Mouse (Mus musculus) G1E-ER4 (cell line): Measurements from ENCODE around the gene Hadhb. TPM values are rescaled to one million over a fixed set of nuclear protein-coding genes. Genes with fewer than 3 reads are reported as not detected.

Experiments used
- GATA1 ChIP-seq: IDR thresholded peaks from one replicate; pipeline ENCODE4 v1.8.0; 2012; ENCODE audit warnings: low read length, inconsistent platforms
- polyA plus RNA-seq: library from polyadenylated mRNA; stranded (reverse); fragments of >175 nt; gene quantifications from 2 replicates; pipeline ENCODE4 v1.2.3, GENCODE M21; 2012

Hadhb gene
- polyA plus RNA-seq = 6.8 and 66.0 TPM in 2 replicates

DNA sequence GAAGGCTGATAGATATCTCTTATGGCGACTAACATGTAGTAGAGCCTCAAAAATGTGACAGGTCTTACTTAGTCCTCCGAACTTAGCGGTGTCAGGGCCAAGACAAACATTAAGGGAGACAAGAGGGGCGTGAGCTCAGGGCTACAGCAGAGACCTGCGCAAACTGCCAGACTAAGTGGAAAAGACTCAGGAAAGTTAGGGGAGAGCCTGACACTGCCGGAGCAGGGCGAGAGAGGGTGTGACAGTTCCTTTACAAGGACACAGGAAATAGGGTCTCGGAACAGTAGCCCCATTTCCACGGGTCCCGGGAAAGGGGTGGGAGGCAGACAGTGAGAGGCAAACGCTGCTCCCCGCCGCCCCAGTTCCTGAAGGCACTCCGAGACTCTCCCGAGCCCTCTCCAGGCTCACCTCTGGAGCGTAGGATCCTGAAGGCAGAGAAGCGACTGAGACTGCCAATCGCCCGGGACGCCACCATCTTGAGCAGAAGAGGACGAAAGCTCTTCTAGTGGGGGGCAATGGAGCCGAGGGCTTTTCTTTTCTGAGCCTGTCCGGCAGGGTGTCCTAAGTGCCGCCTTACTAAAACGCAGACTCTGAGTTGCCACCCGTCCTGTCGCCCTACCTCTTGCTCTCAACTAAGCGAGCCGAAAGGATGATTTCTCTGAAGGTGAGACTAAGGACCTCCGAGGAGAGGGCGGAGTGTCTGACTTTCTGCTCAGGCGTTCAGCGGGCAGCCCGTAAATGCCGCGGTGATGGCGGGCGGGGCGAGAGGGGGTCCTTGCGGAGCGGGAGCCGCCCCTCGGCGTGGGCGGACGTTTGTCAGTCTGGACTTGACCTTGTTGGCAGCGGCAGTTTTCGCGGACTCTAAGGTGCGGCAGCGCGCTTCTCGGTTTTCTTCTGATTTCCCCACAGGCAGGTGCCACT, at the start of gene Hadhb, which contains the start of gene Hadha:
TSS of gene Hadhb (plus strand) at position 775 of the 921 bp plus-strand sequence.
TSS of gene Hadha (minus strand) at position 689 of the 921 bp plus-strand sequence.
- no peak for TF ChIP-seq GATA1

DNA sequence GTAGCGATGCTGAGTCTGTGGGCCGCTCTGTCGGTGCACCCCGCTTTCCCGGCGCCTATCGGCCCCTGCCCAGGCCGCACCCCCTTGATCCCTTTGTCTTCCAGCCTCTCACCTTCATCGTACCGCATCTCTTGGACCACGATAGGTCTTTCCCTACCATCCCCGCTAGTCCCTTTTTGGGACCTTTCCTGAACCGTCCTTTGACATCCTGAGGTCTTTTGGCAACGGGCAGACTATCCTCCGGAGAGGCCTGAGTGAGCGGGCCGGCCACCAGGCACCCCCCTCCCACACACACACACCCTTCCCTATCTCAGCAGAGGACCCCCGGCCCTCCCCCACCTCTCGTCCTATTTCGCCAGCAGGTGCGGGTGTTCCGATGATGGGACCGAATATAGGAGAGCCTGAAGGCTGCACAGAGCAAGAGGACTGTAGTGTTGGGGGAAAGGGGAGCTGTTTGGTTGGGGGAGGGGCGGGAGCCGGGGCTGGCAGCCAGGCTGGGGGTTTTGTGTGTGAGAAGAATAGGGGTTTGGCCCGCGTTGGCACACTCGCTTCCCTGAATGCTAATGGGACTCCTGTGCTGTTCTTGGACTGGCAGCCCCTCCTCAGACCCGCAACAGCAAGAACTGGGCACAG, 49.3 kb upstream of the Hadhb start, which contains the start of gene 3110082J24Rik:
TSS of gene 3110082J24Rik (minus strand) at position 419 of the 633 bp plus-strand sequence.
- TF ChIP-seq GATA1 = no peak

DNA sequence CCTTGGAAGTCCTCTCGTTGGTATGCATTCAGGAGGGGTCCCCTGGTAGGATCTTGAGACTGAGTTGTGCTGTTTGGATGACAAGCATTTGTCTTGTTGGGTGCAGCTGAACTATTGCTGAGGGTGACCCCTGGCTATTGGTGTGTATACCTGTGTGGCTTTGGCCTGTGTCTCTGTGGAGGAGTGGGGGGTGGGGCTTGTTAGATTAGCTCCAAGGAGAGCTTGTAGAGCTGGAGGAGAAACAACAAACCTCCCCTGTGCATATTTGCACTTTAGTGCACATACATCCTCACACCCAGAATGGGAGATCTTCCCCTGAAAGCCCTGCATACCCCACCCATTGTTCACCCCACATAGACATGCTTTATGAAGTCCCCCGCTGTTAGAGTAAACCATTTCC, 48.3 kb upstream of the Hadhb start:
- TF ChIP-seq GATA1 = no peak

DNA sequence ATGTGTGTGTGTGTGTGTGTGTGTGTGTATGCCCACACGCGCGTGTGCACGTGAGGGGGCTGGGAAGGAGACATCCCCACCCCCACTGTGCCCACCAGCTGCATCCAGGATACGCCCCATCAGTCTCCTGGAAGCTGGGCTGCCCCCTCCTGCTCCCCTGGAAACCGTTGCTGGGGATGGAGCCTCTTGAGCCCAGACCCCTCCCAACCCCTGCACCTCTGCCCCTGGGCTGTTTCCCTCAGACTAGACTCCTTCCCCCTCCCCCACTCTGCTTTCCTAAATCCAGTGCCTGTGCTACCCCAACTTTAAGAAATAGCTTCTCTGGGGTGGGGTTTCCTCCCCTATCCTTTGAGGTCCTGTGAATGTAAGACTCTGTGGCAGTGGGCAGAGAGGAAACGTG, 47.9 kb upstream of the Hadhb start:
- TF ChIP-seq GATA1 = no peak

DNA sequence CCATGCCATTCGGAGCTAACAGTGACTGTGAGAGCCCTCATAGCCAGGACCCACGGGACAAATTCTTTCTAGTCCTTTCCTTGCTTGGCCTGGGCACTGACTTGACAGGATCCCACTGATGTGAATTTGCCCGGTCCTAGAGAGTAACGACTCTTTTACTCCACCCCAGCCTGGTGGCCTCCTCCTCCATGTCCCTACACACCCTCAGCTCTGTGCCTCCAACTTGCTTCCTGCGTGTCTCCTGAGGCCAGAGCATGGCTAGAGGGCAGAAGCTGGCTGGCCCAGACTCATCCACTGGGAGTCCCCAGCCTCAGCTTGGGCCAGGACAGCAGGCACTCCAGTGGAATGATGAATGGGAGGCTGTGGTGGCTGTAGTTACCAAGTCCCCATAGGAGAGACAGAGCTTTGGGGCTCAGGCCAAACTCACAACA, 47.4 kb upstream of the Hadhb start:
- TF ChIP-seq GATA1 = no peak

GRCm38 (mm10) chr5:30108233-30108632, 46.8 kb upstream of the Hadhb start:
- TF ChIP-seq GATA1 = no peak

DNA sequence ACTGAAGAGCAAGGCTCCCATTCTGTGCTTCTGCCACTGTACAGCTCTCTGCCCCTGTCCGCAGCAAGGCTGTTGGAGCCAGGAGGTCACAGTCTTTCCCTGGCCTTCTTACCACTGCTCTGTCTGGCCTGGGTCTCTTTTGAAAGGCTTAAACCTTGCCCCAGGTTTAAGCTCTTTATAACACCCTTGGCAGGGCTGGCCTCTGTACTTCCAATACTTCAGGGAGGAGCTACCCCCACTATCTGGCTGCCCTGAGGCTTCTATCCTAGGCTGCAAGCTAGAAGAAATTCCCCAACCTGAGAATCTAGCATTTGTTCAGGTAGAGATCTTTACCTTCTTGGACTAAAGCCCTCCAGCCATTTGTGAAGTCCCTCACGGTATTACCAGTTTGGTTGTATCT, 45.1 kb upstream of the Hadhb start:
- TF ChIP-seq GATA1 = no peak

GRCm38 (mm10) chr5:30110371-30111060, 44.5 kb upstream of the Hadhb start:
- TF ChIP-seq GATA1 = no peak

DNA sequence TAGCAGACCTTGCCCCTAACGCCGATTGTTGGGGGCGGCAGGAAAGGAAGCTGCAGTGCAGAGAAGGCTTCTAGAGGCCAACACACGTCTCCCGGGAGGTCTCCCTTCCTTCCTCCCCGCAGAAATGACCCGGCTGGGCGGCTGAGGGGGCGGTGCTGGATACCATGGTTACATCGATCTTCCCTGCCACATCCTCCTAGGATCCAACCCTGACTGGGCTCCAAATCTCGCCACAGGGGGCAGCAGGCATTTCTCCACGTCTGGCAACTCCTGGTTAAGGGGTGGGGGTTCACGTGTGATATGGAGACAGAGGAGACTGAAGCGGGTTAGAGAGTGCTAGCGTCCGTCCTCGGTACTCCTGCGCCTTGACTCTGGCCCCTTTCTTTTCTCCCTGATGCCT, 43.9 kb upstream of the Hadhb start:
- TF ChIP-seq GATA1 = no peak

GRCm38 (mm10) chr5:30111771-30112170, 43.3 kb upstream of the Hadhb start:
- TF ChIP-seq GATA1 = no peak

- TF ChIP-seq GATA1 = no peak
Measured at GRCm38 (mm10) chr5:30112533-30113068, 42.4 kb upstream of the Hadhb start.

- no peak for TF ChIP-seq GATA1
Measured at GRCm38 (mm10) chr5:30113881-30114760, 40.9 kb upstream of the Hadhb start.

DNA sequence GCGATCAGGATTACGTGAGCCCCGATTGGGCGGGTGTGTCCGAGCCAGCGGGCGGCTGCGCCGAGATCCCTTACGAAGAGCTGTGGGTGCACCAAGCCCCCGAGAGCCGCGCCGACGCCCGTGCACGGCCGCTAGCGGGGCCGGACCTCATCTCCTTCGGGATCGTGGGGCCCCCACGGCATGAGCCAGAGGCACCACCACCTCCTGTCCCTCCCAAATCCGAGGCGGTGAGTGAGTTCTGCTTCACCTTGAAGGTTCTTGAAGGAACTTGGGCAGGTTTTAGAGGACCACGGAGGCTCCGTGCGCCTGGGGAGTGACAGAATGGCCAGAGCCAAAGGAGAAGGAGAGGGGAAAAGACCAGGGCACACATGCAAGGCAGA, 40.3 kb upstream of the Hadhb start:
- no peak for TF ChIP-seq GATA1

GRCm38 (mm10) chr5:30115718-30116117, 39.3 kb upstream of the Hadhb start:
- no peak for TF ChIP-seq GATA1

- TF ChIP-seq GATA1 = no peak
Measured at GRCm38 (mm10) chr5:30118018-30118417, 37.0 kb upstream of the Hadhb start.
